Mouse (Mus musculus) heart, adult 2 months (tissue): ENCODE measurements around the gene Dchs1. TPM values are rescaled to one million over a fixed set of nuclear protein-coding genes. Genes with fewer than 3 reads are reported as not detected.

Experiments used
- DNase-seq, 2 experiments: peaks; one replicate each; pipeline ENCODE4 v3.0.0; 2021
- H3K27ac ChIP-seq: fragments of 200-600 bp; 2 replicates; pipeline ENCODE4 v1.8.1; 2022
- H3K27me3 ChIP-seq: fragments of 200-500 bp; 2 replicates; pipeline ENCODE4 v1.6.1; 2012; ENCODE audit warnings: mild to moderate bottlenecking, low read length, inconsistent platforms, mixed read lengths; ENCODE audit not compliant: control insufficient read depth, insufficient read depth
- H3K36me3 ChIP-seq: fragments of 200-500 bp; 2 replicates; pipeline ENCODE4 v1.6.1; 2012; ENCODE audit warnings: low read length, inconsistent platforms; ENCODE audit not compliant: control insufficient read depth, insufficient read depth
- H3K4me1 ChIP-seq: fragments of 200-500 bp; 2 replicates; pipeline ENCODE4 v1.6.1; 2011; ENCODE audit warnings: low read length; ENCODE audit not compliant: control insufficient read depth, insufficient read depth
- H3K4me3 ChIP-seq: fragments of 200-600 bp; 2 replicates; pipeline ENCODE4 v1.8.1; 2022
- H3K79me2 ChIP-seq: fragments of 200-500 bp; replicated peaks from 2 replicates; pipeline ENCODE4 v1.6.1; 2012; ENCODE audit warnings: mild to moderate bottlenecking, inconsistent platforms, low read length, moderate library complexity, mixed read lengths; ENCODE audit not compliant: control insufficient read depth, insufficient read depth
- H3K9ac ChIP-seq: fragments of 200-500 bp; 2 replicates; pipeline ENCODE4 v1.6.1; 2012; ENCODE audit warnings: low read depth, mild to moderate bottlenecking, control low read depth, inconsistent platforms, low read length, mixed read lengths
- CTCF ChIP-seq: fragments of 200-600 bp; IDR thresholded peaks from 2 replicates; pipeline ENCODE4 v1.8.1; 2022; ENCODE audit warnings: antibody characterized with exemption, mild to moderate bottlenecking, moderate library complexity
- EP300 ChIP-seq: fragments of 200-500 bp; IDR thresholded peaks from 2 replicates; pipeline ENCODE4 v1.6.1; 2011; ENCODE audit warnings: low read depth, low read length, control low read depth; ENCODE audit not compliant: insufficient read depth
- POLR2A ChIP-seq: fragments of 200-500 bp; IDR thresholded peaks from 2 replicates; pipeline ENCODE4 v1.6.1; 2011; ENCODE audit warnings: mild to moderate bottlenecking, low read depth, low read length, control low read depth; ENCODE audit not compliant: insufficient read depth
- whole genome bisulfite sequencing: fragments of 180-500 bp; shearing (Covaris S2); methylation state at CpG from one replicate; pipeline ENCODE4 v1.1.7; 2018; 5-methylcytosine and 5-hydroxymethylcytosine counted together
- intact Hi-C: fragments of 180-260 bp; cut with DNase I; formaldehyde crosslinking; loops from one replicate; pipeline ENCODE4 v1.15.1; 2025
- polyA plus RNA-seq: library from polyadenylated mRNA; depleted of rRNA; stranded (reverse); fragments of >200 nt; gene quantifications from 2 replicates; pipeline ENCODE4 v1.2.3, GENCODE M21; 2012
- total RNA-seq, 2 experiments: library from RNA; stranded (reverse); gene quantifications; 2 replicates each; pipeline ENCODE4 v1.2.3; 2021

The Dchs1 gene
- total and polyA plus RNA-seq, 3 experiments = 7.2 to 8.5 (median 8.0) TPM

DNA sequence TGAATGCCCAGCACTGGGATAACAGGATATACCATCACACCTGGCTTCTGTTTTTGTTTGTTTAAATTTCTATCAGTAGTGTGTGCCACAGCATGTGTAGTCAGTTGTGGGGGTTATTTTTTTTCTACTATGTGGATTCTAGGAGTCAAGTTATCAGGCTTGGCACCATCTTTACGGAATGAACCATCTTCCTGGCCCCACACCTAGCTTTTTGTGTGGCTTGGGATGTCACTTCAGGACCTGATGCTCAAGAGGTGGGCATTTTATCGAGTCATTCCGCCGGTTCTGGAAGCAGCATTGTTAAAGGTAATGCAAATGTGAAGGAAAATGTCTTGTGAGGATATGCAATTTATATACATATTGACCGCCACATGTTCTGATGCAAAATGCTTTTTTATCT is 18.7 kb upstream of the Dchs1 start:
- Histone ChIP-seq H3K4me3 (no peak overlapping the region), H3K27me3 (no peaks in the 10 kb centered on the region), H3K4me1 (peaks cover 12% of the 10 kb centered on the region), H3K27ac (no peak overlapping the region), H3K79me2 (peaks cover 2% of the 10 kb centered on the region; the same call in 1 of the 2 replicates), H3K36me3 (peaks cover 26% of the 10 kb centered on the region), H3K9ac (no peak overlapping the region)
- TF ChIP-seq CTCF (no peak), POLR2A (0 out of 2 replicates have a peak, but pooled peaks have one; percentile 11)
- DNase-seq = no peak
- intact Hi-C loops = no loop called here
- 79% methylated on average over 5 of the region's 5 CpGs for WGBS

DNA sequence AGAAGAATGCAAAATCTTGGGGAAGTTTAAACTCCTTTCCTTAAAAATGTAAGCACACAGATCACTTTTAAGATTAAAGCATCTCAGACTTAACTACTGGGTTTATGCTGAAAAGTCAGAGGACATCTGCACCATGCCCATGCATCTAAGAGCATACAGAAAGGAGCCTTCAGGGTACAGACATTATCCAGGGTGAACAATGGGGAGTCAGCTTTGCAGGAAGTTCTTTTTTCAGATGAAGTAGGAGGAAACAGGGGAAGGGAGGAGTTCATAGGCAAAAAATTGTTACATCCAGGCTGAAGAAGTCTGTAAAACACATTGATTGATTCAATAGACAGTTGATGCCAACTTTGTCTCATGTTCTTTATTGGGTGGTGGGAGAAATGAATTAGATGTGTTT is 16.0 kb upstream of the Dchs1 start:
- Histone ChIP-seq H3K27me3 (no peaks in the 10 kb centered on the region), H3K27ac (peak overlapping the region; percentile 36), H3K9ac (no peak overlapping the region), H3K36me3 (peaks cover 17% of the 10 kb centered on the region), H3K4me1 (peaks cover 5% of the 10 kb centered on the region), H3K79me2 (no peaks in the 10 kb centered on the region), H3K4me3 (no peak overlapping the region)
- intact Hi-C loops = loop anchor here (5.0 kb wide), 1 partner anchor 36 kb away; no protein-coding TSS in a partner anchor
- DNase-seq = no peak
- no peak for TF ChIP-seq POLR2A
- no peak for TF ChIP-seq CTCF

DNA sequence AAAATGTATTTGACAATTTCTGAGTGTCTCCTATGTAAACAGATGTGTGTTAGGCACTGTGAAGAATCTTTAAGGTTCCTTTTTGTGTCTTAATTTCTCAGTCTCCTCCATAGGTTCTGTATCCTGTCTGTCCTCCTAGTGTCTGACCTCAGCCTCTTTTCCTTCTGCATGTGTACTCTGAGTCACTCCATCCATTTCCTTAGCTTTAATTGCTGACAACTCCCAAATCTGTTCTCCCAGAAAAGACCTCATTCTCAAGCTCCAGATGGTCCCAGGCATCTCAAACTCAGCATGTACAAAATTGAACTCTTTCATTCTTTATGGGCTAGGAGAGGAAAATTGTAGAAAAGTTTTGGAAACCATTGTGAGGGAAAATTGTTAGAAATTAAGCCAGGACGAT is 15.3 kb upstream of the Dchs1 start:
- Histone ChIP-seq H3K4me1 (peaks cover 5% of the 10 kb centered on the region), H3K27ac (peak overlapping the region; percentile 26), H3K79me2 (no peaks in the 10 kb centered on the region), H3K27me3 (no peaks in the 10 kb centered on the region), H3K36me3 (peaks cover 14% of the 10 kb centered on the region), H3K9ac (no peak overlapping the region), H3K4me3 (no peak overlapping the region)
- DNase-seq = no peak
- intact Hi-C loops = loop anchor here (5.0 kb wide), 1 partner anchor 35 kb away; no protein-coding TSS in a partner anchor
- TF ChIP-seq POLR2A (no peak), EP300 (no peak), CTCF (no peak)
- 27% methylated on average over 1 of the region's 1 CpGs for WGBS

DNA sequence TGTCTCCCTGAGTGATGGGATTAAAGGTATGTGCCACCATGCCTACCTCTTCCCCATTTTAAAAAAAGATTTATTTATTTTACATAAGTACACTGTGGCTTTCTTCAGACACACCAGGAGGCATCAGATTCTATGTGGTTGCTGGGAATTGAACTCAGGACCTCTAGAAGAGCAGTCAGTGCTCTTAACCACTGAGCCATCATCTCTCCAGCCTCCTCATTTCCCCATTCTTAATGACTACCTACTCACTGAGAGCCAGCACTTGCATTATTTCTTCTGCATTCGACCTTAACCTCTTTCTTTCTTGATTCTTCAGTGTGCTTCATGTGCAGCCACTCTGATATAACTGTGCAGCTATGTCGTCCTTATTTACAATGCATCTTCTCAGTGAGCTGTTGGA is 14.9 kb upstream of the Dchs1 start:
- Histone ChIP-seq H3K36me3 (peaks cover 10% of the 10 kb centered on the region), H3K4me1 (peaks cover 5% of the 10 kb centered on the region), H3K27ac (peak overlapping the region; percentile 26; the same call in 1 of the 2 replicates), H3K4me3 (no peak overlapping the region), H3K79me2 (no peaks in the 10 kb centered on the region), H3K27me3 (no peaks in the 10 kb centered on the region), H3K9ac (no peak overlapping the region)
- intact Hi-C loops = loop anchor here (5.0 kb wide), 1 partner anchor 35 kb away; no protein-coding TSS in a partner anchor
- WGBS = 34% methylated on average over 2 of the region's 2 CpGs
- no peak for TF ChIP-seq EP300
- no peak for TF ChIP-seq POLR2A
- no peak for TF ChIP-seq CTCF
- DNase-seq = no peak

DNA sequence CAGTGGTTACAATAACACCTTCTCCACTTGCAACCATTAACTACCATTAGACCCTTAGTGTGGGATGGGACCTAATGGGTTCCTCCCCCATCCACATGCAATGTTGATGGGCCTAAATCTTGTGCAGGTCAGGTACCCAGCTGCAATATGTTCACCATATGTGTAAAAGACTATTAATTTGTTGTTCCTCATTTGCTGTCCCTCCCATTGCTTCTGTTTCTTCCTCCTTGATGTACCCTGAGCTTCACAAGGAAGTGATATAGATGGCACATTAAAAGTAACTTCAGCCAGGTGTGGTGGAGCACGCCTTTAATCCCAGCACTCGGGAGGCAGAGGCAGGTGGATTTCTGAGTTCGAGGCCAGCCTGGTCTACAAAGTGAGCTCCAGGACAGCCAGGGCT is 9.5 kb upstream of the Dchs1 start:
- 79% methylated on average over 3 of the region's 3 CpGs for WGBS
- DNase-seq = no peak
- Histone ChIP-seq H3K79me2 (no peaks in the 10 kb centered on the region), H3K4me3 (no peak overlapping the region), H3K4me1 (peaks cover 5% of the 10 kb centered on the region), H3K9ac (no peak overlapping the region), H3K27me3 (no peaks in the 10 kb centered on the region), H3K27ac (no peak overlapping the region), H3K36me3 (no peaks in the 10 kb centered on the region)
- no peak for TF ChIP-seq EP300
- TF ChIP-seq CTCF = no peak
- no peak for TF ChIP-seq POLR2A
- intact Hi-C loops = no loop called here

DNA sequence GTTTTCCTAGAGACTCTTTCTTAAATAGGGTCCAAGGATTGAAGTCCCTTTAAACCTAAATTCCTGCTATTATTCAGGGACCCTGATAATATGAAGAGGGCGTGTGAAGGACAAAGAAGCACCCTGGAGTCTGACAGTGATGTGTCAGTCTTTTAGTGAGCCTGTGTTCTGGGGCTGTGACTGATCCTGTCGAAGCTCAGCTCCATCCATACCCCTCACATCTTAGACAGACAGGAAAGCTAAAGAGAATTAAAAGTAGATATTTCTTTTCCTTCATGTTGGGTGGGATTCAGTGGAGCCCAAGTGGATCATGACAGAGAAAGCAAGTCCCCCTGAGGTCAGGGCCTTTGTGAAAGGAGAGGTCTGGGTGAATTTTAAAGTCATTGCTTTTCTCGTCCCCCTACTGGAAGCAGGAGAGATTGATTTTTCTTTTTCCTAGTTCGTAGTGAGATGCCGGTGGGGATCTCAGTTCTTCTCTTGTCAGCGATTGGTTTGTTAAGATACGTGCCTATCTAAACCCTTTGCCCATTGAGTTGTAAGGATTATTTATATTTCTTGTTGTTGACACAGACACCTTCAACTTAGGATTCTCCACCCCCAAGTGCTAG is 8.4 kb upstream of the Dchs1 start:
- Histone ChIP-seq H3K79me2 (no peaks in the 10 kb centered on the region), H3K27me3 (no peaks in the 10 kb centered on the region), H3K4me1 (peaks cover 5% of the 10 kb centered on the region), H3K36me3 (no peaks in the 10 kb centered on the region), H3K4me3 (no peak overlapping the region), H3K27ac (no peak overlapping the region), H3K9ac (no peak overlapping the region)
- TF ChIP-seq EP300 = no peak
- TF ChIP-seq CTCF = peak; percentile 67
- no peak for TF ChIP-seq POLR2A
- DNase-seq = no peak
- intact Hi-C loops = loop anchor here (2.0 kb wide), 1 partner anchor 13 kb away; no protein-coding TSS in a partner anchor
- 36% methylated on average over 7 of the region's 7 CpGs for WGBS
